Mouse (Mus musculus) spleen, postnatal 10 days (tissue): ENCODE data around the gene Svep1.

ENCODE experiments used
- DNase-seq, 2 experiments: peaks; one replicate each; pipeline ENCODE4 v3.0.0; 2021 to 2022; ENCODE audit warnings: low spot score in 2 of 2

The Svep1 gene

DNA sequence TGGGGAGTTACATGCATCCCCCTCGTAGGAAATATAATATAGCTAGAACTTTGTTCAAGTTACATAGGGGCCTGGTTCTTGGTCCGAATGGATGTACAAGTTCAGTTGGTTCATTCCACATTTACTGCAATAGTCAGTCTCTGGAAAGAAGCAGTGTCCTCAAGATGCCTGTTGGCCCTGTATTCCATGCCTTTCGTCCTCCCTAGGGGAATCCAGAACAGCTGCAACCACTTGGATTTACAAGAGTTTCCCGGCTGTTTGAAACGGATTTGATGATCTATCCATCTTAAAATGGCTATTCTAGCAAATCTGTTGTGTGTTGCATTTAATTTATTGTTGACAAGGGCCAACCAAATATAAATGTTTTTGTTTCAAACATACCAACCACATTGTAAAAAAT, 36.2 kb downstream of the Svep1 start:
- no peak for DNase-seq

DNA sequence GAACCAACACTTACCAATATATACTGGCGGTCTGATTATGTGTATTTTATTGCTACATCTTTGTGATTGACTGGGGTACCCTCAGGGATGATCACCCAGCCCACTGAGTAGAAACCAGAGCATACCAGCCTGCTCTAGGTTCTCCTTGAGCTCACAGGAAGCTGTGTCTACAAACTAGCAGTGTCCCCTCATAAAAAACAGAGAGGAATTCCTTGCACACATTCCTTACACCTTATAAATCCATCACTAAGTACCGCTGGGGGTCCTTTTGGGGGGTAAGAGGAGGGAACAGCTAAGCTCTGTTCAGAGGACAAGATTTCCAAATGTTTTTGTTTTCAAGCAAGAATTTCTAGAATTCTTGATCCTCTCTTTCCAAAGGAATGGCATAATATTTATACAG, 36.7 kb downstream of the Svep1 start:
- no peak for DNase-seq

DNA sequence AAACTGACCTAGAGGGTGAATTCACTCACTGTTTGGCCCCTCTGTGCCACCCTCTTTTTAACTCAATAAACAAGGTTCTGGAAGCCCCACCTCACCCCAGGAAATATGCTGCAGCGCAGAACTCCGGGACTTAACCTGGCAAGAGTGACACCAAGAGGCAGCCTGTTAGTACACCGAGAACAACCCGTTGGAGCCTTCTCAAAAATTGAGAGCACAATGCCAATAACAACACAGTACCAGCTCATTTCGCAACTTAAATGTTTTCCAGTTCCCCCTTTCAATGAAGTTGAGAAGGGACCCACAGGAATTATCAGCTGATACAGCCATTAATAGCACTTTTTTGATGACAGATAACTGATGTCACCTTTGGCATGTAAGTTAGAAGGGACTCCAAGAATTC, 38.3 kb downstream of the Svep1 start:
- no peak for DNase-seq

DNA sequence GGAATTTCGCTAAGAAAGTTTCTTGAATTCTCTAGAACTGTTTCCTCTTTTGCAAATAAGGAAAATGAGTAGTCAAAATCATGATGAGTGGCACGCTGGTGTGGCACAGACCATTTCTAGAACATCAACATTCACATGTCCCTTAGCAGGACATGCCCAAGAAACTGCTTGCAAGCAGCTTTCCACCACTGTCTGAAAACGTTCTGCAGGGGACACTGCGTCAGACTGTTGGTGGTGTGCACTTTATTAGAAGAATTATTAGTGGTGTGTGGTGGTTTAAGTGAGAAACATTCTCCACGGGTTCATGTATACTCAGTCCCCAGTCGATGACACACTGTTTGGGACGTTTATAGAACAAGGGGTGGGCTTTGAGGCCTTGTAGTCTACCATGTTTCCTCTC, 40.9 kb downstream of the Svep1 start:
- DNase-seq, result no peak

DNA sequence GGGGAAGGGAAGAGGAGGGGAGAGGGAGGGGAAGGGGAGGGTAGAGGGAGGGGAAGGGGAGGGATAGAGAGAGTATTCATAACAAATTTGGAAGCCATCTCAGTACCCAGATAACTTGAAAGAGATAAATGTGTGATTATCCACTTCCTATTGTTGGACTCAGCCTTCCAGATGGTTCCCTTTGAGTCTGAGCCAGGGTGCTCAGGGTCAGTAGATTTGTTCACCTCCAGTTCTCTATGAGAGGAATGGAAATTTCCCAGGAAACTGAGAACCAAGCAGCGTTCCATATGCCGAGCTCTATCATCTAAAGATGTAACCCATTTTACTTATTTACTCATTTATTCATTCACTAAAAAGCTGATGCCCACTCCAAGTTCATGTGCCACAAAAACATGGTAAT, 44.8 kb downstream of the Svep1 start:
- no peak for DNase-seq

DNA sequence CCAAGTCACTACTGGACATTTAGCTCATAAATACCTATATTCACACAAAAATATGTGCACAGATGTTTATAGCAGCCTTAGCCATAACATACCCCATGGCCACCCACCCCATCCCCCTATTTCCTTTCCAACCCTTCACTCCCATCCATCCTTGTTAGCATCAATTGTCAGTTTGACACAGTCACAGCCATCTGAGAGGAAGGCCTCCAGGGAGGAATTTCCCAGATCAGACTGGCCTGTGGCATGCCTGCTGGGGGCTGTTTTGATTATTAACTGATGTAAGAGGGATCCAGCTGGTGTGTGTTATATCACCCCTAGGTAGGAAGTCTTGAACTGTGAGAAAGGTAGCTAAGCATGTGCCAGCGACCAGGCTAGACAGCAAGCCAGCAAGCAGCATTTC, 47.1 kb downstream of the Svep1 start:
- DNase-seq, result no peak

DNA sequence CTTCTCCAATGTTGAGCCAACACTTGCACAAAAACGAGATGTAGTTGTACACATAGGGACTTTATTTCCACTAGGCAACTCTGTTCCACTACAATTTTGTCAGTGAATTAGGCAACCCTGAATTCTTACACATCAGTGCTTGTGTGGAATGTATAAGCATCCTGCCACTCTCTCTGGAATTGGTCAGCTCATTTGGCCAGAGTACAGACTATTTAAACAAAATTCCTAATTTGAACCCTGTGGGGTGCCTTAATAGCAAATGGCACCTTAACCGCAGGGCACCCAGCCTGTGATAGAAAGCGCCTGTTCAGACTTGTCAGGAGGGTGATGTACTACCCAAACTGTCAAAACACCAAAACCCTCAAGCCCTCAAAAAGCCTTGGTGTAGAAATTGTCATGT, 56.4 kb downstream of the Svep1 start:
- DNase-seq, result no peak

DNA sequence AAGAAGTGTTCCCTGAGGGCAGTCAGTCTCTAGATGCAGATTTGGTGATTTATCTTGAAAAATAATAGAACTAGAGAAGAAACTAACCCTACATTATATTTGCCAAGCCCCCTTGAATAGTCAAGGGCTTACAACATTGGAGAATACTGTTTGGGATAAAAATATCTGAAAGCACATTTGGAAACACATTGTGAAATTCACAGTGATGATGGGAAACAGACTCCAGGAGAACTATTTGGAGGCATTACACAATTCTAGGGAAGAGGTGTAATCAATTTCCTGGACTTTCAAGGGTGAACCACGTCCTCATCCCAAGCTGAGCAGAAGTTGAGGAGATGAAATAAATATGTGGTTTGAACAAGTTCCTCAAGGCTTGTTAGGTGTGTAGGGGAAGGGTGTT, 57.5 kb downstream of the Svep1 start:
- DNase-seq, result no peak

DNA sequence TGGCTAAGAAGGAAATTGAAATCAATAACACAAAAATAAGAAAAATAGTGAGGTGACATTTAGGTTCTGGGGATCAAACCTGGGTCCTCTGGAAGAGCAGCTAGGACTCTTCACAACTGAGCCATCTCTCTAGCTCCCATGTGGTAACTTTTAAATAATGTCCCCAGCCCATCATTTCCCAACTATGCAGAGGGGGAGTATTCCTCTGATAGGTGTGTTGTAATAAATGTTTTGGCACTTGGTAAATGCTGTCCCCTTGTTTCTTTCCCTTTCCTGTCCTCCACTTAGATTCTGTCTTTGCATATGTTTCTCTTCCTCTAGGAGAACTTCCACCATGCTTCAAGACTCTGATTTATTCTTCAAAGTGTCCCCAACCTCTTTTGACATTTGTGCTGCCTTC, 58.1 kb downstream of the Svep1 start:
- DNase-seq, result no peak

DNA sequence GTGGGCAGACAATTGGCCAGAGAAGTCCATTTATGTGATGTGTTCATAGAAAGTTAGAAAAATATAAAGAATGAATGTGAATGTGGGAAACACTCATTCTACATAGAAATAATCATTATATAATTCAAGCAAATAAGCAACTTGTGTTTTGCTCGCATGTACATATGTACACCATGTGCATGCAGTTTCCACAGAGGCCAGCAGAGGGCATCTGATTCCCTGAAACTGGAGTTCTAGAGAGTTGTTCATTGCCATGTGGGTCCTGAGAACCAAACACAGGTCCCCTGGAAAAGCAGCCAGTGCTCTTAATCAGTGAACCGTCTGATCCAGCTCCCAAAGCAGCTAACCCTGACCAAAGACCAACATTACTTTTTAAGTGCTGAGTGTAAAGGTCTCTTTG, 60.0 kb downstream of the Svep1 start:
- DNase-seq, result peak in 1 of 2 experiments; percentile 13

DNA sequence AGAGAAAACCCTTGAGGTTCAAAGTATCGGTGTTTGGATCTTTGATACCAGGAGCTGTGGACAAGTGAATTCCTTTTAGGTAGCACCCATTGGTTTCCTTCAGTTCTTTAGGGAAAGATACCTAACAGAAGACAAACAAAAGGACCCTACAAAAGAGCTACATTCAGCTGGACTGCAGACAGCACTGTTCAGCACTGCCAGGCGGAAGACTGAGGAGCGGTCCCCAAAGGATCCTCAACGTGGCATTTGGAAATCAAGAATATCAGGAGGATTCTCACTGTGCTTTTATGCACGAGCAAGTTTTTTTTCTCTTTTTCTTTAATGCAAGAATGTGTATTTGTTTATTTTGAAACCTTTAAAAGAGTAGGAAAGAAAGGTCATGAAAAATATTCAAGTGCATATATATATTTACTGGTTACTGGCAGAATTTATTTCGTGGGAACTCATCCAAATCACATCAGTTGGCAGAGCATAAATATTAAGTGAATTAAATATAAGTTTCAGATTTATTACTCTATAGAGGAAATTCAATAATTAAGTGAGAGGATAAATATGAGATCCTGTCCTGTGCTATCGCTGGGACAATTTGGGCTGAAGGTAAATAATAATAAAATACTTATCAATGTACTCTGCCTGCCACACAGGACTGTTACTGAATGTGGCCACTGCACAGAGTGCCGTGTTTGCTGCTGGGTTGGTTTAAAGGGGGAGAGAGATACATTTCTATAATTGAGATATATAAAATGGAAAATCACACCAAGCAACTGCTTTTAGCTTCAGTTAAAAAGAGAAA, 66.7 kb downstream of the Svep1 start:
- DNase-seq, result no peak

DNA sequence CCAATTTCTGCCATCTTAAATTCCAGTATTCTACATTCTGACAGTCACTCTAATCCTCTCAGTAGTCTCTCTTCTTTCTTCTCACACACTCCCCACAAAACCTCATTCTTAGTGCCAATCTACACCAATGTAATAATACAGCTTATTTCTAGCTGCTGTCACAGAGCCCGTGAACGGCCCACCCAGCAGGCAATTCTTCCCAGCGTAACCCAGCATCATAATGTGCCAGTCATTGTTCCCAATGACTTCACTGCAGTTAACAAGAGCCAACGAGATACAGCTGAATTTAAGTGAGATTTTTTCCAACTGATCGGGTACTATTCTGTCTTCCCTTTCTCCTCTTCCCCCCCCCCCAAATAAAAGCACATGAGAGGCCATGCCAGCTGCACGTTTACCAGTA, 67.4 kb downstream of the Svep1 start:
- DNase-seq, result no peak

DNA sequence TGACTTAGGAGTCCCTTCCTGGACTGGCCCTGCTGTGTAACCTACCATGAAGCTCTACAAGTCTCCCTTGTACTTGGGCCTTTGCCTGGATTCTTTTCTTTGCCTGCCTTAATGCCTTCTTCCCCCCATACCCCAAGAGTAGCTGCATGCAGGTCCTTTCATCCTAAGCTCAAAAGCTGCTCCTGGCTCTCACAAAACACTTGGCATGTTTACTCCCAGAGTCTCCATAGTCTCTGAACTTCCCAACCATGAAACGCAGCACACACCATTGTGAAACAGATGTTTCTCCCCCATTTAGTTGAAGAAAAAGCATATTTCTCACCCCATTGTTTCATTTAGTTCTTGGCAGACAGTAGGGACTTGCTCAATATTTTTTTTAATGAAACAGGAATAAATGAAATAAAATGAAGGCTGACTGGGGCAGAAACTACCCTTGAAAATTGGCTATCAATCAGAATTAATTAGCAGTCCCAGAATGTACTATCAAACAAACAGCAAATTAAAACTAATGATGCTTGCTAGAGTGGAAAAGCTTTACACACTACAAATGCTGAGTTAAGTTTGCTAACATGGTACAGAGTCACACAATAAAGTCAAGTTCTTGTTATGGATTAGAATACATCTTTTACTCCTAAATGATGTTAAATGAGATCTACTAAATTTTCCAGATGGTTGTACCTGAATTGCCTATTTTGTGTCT, 72.9 kb downstream of the Svep1 start:
- DNase-seq, result no peak

DNA sequence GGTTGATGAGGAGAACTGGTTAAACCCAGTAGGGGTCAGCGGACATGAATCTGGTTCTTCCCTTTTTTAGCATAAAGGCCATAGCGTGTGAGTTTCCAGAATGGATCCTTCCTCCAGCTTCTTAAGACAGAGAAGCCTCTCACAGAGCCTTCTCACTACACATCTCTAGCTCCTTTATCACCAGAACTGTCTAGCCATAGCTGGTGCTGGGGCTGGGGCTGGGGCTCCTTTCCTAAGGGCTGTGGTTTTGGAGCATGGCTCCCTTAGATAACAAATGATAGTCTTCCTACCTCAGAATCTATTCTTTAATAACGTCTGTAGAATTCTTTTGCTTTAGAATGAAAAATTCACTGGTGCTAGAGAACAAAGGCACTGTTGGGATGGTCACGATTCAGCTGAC, 76.8 kb downstream of the Svep1 start:
- no peak for DNase-seq

DNA sequence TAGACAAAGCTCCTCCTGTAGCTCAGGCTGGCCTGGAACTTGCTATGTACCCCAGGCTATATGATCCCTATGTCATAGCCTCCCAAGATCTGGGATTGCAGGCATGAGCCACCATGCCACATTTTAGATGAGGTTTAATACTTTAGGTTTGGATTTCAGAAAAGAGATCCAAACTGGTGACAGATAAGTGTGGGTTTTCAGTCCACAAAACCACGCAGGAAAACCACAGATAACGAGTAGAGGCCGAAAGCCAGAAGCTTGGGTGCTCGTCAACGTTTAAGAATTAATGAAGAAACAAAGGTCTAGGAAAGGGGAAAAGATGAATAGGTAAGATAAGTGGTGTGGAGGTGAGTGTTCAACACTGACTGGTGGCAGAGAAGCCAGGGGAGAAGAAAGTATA, 79.6 kb downstream of the Svep1 start:
- no peak for DNase-seq

DNA sequence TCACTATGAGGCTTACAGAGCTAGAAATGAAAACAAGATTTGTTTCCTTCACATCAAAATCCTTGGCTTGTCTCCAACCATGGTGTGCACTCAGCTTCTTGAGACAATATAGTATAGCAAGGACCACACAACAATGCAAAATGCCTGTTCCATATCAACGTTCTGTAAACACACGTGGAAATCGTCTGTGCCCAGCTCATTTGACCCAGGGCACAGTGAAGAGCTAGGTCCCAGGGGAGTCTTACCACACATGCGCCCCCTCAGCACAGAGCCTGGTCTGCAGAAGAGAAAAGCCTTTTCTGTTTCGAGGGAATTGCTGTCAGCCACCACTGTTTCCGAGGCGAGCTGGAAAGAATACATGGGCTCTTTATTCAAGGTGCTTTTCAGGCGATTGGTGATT, 91.2 kb downstream of the Svep1 start:
- DNase-seq, result no peak

DNA sequence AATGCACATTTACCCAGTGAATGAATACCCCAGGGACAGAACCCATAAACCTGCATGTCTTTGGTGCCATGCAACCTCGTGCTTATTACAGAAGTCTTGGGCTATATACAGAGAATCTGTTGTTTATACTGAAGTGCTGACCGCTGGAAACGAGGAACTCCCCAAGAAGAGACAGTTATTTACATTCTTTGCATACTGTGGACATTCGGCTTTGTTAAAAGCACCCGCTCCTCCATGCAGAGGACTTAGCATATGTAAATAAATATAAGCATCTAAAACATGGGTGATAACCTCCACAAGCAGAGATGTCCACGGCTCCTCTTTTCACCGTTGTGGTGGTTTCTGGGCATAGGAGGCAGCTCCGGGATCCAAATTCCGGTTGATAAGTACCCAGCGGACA, 95.7 kb downstream of the Svep1 start:
- no peak for DNase-seq

DNA sequence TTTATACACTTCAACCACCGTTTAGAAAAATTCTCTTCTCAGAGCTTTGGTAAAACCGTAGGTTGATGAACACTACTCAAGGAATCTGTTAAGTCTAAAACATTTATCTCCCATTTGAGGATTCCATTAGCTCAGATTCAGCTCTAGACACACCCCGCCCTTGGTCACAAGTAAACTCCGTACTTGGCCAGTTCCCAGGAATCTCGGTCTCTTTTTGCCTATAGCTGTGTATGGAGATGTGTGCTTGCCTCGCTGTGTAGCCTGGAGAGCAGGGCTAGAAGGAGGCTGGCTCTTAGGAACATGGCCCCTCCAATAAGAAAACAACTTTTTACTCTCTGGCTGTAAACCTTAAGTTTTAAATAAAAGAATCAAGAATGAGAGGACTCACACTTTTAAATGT, 96.9 kb downstream of the Svep1 start:
- DNase-seq, result no peak

DNA sequence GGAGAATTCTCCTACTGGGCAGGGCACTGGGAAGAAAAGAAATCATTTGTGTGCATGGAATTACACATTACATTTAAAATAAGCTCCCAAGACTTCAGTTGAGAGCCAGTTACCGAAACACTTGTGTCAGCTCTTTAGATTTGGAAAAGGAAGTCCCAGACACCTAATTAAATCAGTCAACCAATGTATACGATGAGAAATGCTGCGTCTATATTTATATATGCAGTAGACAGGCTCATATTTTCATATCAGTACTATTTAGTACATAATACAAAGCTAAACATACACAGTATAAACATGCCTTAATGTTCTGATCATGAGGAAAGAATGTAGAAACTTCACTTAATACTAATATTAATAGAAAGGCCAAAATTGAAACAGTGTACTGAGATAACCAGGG, 98.3 kb downstream of the Svep1 start:
- DNase-seq, result no peak

DNA sequence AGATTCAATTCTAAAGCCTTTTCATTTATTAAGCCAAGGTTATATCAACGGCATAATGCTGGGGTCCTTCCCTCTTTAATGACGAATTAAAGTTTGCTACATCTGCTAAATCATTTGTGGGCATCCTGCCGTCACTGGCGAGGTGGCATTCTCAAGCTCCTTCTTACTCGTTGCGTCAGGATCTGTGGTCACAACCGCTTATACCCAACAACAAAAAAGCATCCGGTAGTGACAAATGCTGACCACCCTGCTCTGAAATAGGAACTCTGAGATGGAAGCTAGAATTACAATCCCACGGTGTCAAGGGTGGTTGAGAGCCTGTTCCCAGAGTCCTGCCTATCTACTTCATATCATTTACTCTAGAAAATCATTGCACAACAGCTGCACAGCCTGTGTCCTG, 108.9 kb downstream of the Svep1 start:
- no peak for DNase-seq

DNA sequence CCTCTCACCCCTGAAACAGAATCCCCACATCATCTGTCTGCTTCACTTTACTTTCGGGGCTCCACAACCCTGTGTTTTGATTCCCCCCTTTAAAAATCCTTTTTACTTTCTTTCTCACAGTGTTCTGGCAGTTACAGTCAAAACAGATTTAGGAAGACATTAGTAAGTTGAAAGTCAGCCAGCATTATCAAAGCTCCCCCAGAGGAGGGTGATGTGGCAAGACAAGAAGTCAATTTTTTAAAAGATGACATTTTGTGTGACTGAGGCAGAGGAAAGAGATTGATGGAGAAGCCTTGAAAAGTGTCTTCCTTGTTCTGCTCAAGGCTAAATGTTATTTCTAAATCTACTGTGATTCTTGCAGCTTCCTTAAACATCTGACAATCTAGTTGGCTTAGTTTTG, 119.9 kb downstream of the Svep1 start:
- DNase-seq, result no peak

DNA sequence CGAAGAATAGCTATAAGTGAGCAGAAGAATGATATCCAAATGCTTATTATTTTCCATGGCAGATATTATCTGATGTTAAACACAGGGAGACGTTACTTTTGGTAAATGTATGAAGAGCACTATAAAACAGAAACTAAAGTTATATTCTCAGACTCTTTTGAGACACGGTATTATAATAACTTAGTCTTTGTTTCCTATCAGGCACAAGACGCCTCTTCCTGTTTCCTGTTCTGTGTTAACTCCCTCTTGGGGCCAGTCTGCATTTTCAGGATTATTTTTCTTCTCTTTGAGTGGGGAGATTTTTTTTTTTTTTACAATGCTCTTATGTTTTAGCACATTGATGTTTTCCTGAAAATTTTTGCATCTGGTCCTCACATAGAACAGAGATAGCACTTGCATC, 120.5 kb downstream of the Svep1 start:
- no peak for DNase-seq

DNA sequence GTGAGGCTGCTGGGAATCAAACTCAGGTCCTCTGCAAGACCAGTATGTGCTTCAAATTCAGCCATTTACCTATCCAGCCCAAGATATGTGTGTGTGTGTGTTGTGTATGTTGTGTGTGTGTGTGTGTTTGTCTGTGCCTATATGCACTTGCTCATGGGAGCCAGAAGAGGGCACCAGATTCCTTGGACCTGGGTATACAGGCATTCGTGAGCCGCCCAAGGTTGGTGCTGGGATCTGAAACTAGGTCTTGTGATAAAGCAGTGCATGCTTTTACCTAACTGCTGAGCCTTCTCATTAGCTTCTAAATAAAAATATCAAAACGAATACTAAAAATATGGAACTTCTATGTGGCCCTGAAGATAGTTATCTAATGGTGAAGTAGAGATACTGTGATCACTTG, 121.3 kb downstream of the Svep1 start:
- DNase-seq, result no peak

DNA sequence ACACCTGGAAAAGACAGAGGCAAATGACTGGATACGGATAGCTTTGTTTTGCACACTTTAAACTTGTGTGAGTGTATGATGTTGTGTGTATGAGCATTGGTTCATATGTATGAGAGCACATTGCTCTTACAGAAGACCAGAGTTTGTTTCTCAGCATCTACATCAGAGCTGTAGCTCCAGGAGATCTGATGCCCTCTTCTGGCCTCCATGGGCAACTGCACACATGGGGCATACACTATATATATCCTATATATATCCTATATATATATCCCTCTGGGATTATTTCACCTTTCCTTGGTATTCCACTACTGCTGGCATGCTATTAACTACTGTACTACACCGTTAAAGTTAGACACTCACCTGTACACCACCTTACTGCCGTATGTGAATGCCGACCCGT, 122.5 kb downstream of the Svep1 start:
- DNase-seq, result no peak
